Mouse (Mus musculus): ENCODE results near the gene Zbtb16. TPM values are rescaled to one million over a fixed set of nuclear protein-coding genes. Genes with fewer than 3 reads are reported as not detected.
A peak's percentile ranks its signal among the peaks of the same experiment; 100 is the strongest.

Gene Zbtb16
- 1.9 and 2.4 TPM in 2 replicates for polyA plus RNA-seq (2015; fragmentation: Nextera tagmentation; extraction: Ambion mirVana)

DNA sequence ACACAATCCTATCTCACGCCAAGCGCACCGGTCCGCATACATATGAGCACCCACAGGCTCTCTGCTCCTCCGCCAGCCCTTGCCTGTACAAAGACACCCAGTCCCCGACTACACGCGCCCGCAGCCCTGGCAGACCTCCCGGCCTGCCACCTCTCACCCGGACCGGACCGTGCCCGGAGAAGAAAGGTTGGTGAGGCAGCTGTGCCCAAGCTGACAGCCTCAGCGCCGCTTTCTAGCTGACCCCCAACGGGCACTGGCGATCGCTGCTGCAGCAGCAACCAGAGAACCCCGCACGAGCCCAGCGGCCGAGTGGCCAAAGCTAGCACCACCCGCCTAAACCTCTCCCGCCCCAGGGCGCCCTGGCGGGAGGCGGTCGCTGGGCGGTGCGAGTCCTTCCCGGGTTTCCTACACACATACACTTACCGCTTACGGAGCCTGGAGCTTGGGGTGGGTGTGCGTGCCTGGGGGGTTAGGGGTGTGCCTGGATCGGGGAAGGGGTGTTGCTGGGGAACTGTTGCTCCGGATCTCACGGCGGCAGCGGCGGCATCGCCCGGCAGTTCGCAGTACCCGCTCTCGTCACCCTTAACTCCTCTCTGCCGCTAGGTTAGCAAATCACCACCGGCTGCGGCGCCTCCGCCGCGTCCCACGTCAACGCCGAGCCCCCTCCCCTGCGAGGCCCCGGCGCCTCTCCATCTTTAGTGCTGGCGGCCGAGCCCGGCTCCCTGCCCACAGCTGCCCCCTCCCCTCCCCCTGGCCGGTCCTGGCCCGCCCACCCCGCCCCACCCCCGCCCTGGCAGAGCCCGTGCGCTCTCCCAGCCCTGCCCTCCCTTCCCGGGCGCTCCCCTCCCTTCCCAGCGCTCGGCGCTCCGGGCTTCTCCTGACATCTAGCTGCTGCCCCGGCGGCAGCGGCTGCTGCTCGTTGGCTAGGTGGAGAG, at the start of gene Zbtb16:
Zbtb16 (minus strand) TSS at position 592 of the 935 bp plus-strand sequence.
- H3K36me3 ChIP-seq (ENCODE audit: control insufficient read depth, insufficient read depth, low read length) = no peaks in the 10 kb centered on the region
- ATAC-seq = peak; percentile 87
- no peaks in the 10 kb centered on the region for H3K9me3 ChIP-seq (ENCODE audit: control insufficient read depth, low read length)
- H3K4me2 ChIP-seq (ENCODE audit: low read depth, low read length) = peak within 1 kb of the TSS; percentile 97
- H3K4me3 ChIP-seq (ENCODE audit: low read length) = peak within 1 kb of the TSS; percentile 59
- peaks cover 38% of the 10 kb centered on the region for H3K27me3 ChIP-seq (replicated peaks; ENCODE audit: control insufficient read depth, insufficient read depth, low read length)
- peaks cover 16% of the 10 kb centered on the region for H3K4me1 ChIP-seq (ENCODE audit: control insufficient read depth, insufficient read depth, low read length)
- under 1% methylated on average over 69 of the region's 78 CpGs for WGBS
- H3K27ac ChIP-seq (ENCODE audit: low read length) = no peak within 1 kb of the TSS
- H3K9ac ChIP-seq (ENCODE audit: low read depth, low read length) = peak within 1 kb of the TSS; percentile 64

DNA sequence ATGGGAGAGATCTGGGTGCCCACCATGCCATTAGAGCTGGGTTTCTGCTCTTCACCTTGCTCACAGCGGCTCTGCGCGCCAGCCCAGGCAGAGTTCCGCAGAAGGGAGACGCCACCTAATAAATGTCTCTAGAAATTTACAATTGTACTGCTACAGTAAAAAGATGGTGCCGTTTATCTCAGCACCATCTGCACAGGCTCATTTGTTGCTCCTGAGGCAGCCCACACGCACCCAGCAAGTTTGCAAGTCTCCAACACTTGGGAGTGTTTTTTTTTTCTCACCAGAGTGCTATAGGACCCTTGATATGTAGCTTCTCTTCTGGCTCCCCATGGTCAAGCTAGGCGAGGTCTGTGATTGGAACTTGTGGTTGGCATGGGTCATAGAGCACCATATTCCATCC, 36.9 kb upstream of the Zbtb16 start:
- H3K27ac ChIP-seq (ENCODE audit: low read length) = no peak overlapping the region
- no peaks in the 10 kb centered on the region for H3K9me3 ChIP-seq (ENCODE audit: control insufficient read depth, low read length)
- H3K4me3 ChIP-seq (ENCODE audit: low read length) = no peak overlapping the region
- WGBS = 73% methylated on average over 8 of the region's 8 CpGs
- ATAC-seq = no peak
- H3K9ac ChIP-seq (ENCODE audit: low read depth, low read length) = no peak overlapping the region
- no peak overlapping the region for H3K4me2 ChIP-seq (ENCODE audit: low read depth, low read length)
- H3K27me3 ChIP-seq (replicated peaks; ENCODE audit: control insufficient read depth, insufficient read depth, low read length) = no peaks in the 10 kb centered on the region
- no peaks in the 10 kb centered on the region for H3K4me1 ChIP-seq (ENCODE audit: control insufficient read depth, insufficient read depth, low read length)
- no peaks in the 10 kb centered on the region for H3K36me3 ChIP-seq (ENCODE audit: control insufficient read depth, insufficient read depth, low read length)

DNA sequence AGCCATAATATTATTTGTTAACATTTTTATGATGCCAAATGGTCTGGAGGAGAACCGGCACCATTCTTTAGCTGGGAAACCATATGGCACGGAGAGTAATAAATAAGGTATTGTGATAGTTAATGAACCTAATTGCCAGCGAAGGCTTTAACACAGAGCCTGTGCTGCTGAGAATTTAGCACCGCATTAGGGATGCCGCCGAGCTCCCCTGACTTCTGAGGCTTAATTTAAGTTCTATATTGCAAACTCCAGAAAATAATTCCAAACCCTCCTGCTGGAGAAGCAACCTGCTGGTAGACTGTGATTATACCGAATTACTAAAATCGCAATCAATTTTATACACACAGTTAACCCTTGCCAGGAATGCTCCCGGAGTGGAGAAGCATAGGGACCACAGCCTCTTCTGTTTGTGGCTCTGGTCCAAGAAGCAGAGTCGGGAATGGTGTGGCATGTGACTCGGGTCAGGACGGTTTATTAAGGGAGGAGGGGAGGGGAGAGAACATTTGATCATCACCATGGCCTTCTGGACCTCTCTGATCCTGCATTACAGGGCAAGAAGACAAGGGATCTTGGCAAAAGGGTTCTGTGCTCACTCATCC, 30.6 kb upstream of the Zbtb16 start:
- Histone ChIP-seq H3K4me2 (ENCODE audit: low read depth, low read length) (no peak overlapping the region), H3K9ac (ENCODE audit: low read depth, low read length) (no peak overlapping the region), H3K4me1 (ENCODE audit: control insufficient read depth, insufficient read depth, low read length) (0 out of 2 replicates have a peak, but pooled peaks cover 4% of the 10 kb centered on the region), H3K27me3 (replicated peaks; ENCODE audit: control insufficient read depth, insufficient read depth, low read length) (no peaks in the 10 kb centered on the region), H3K27ac (ENCODE audit: low read length) (no peak overlapping the region), H3K36me3 (ENCODE audit: control insufficient read depth, insufficient read depth, low read length) (no peaks in the 10 kb centered on the region), H3K4me3 (ENCODE audit: low read length) (no peak overlapping the region), H3K9me3 (ENCODE audit: control insufficient read depth, low read length) (no peaks in the 10 kb centered on the region)
- 61% methylated on average over 12 of the region's 12 CpGs for WGBS
- no peak for ATAC-seq

DNA sequence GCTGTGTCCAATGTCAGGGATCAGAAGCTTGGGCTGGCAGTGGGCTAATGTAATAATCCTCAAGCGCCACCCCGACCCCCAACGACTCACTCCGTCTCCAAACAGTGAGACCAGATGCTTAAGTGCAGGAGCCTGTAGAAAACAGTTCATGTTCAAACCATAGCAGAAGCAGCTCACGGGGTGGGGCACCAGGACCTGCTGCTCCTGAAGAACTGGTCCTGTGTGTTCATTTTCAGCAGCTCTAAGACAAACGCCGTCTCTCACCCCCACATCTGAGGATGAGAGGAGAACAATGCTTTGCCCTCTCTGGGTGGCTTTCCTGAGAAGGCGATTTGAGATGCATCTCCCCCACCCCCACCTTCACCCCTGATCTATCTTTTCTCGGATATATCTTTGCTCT, 29.2 kb upstream of the Zbtb16 start:
- no peak for ATAC-seq
- Histone ChIP-seq H3K36me3 (ENCODE audit: control insufficient read depth, insufficient read depth, low read length) (no peaks in the 10 kb centered on the region), H3K4me3 (ENCODE audit: low read length) (no peak overlapping the region), H3K4me2 (ENCODE audit: low read depth, low read length) (no peak overlapping the region), H3K4me1 (ENCODE audit: control insufficient read depth, insufficient read depth, low read length) (0 out of 2 replicates have a peak, but pooled peaks cover 4% of the 10 kb centered on the region), H3K9ac (ENCODE audit: low read depth, low read length) (no peak overlapping the region), H3K9me3 (ENCODE audit: control insufficient read depth, low read length) (no peaks in the 10 kb centered on the region), H3K27me3 (replicated peaks; ENCODE audit: control insufficient read depth, insufficient read depth, low read length) (no peaks in the 10 kb centered on the region), H3K27ac (ENCODE audit: low read length) (no peak overlapping the region)
- WGBS = 40% methylated on average over 9 of the region's 9 CpGs

DNA sequence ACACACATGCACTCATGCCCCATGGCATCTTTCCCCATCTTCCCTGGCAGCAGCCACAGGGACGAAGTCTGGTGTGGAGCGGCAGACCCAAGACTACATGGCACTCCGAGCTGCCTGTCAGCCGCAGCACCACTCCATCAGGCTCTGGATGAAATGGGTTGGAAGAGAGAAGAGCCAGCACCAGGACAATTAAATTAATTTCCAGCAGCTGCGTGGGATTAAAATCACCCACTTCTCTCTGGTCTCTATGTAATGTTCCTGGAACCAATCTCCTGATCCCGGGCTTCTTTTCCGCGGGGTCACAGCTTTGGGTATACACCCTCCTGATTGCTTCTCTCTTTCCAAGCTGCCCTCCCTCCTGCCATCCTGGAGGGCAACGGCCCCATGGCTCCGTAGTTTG, 25.5 kb upstream of the Zbtb16 start:
- H3K27me3 ChIP-seq (replicated peaks; ENCODE audit: control insufficient read depth, insufficient read depth, low read length) = no peaks in the 10 kb centered on the region
- H3K4me2 ChIP-seq (ENCODE audit: low read depth, low read length) = no peak overlapping the region
- 86% methylated on average over 10 of the region's 10 CpGs for whole genome bisulfite sequencing
- no peak overlapping the region for H3K27ac ChIP-seq (ENCODE audit: low read length)
- no peak overlapping the region for H3K4me3 ChIP-seq (ENCODE audit: low read length)
- no peaks in the 10 kb centered on the region for H3K9me3 ChIP-seq (ENCODE audit: control insufficient read depth, low read length)
- no peaks in the 10 kb centered on the region for H3K4me1 ChIP-seq (ENCODE audit: control insufficient read depth, insufficient read depth, low read length)
- ATAC-seq = no peak
- no peaks in the 10 kb centered on the region for H3K36me3 ChIP-seq (ENCODE audit: control insufficient read depth, insufficient read depth, low read length)
- H3K9ac ChIP-seq (ENCODE audit: low read depth, low read length) = no peak overlapping the region

DNA sequence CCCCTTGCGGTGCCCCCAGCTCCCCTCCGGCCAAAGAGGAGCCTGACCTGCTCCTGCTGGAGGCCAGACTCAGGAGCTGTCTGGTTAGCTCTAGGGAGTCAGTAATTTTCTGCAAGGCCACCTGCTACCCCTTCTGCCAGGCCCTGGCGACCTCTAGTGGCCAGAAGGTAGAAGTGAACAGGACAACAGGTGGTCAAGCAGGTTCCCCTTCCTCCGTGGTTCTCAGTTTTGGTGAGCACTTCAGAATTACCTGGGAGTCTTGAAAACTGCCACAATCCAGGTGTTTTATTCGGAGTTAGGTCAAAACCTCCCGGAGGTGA, 24.5 kb upstream of the Zbtb16 start:
- no peak overlapping the region for H3K9ac ChIP-seq (ENCODE audit: low read depth, low read length)
- WGBS = 2% methylated on average over 6 of the region's 6 CpGs
- H3K9me3 ChIP-seq (ENCODE audit: control insufficient read depth, low read length) = no peaks in the 10 kb centered on the region
- H3K4me2 ChIP-seq (ENCODE audit: low read depth, low read length) = no peak overlapping the region
- H3K4me1 ChIP-seq (ENCODE audit: control insufficient read depth, insufficient read depth, low read length) = no peaks in the 10 kb centered on the region
- no peaks in the 10 kb centered on the region for H3K27me3 ChIP-seq (replicated peaks; ENCODE audit: control insufficient read depth, insufficient read depth, low read length)
- ATAC-seq = peak; percentile 48
- no peaks in the 10 kb centered on the region for H3K36me3 ChIP-seq (ENCODE audit: control insufficient read depth, insufficient read depth, low read length)
- no peak overlapping the region for H3K27ac ChIP-seq (ENCODE audit: low read length)
- no peak overlapping the region for H3K4me3 ChIP-seq (ENCODE audit: low read length)

DNA sequence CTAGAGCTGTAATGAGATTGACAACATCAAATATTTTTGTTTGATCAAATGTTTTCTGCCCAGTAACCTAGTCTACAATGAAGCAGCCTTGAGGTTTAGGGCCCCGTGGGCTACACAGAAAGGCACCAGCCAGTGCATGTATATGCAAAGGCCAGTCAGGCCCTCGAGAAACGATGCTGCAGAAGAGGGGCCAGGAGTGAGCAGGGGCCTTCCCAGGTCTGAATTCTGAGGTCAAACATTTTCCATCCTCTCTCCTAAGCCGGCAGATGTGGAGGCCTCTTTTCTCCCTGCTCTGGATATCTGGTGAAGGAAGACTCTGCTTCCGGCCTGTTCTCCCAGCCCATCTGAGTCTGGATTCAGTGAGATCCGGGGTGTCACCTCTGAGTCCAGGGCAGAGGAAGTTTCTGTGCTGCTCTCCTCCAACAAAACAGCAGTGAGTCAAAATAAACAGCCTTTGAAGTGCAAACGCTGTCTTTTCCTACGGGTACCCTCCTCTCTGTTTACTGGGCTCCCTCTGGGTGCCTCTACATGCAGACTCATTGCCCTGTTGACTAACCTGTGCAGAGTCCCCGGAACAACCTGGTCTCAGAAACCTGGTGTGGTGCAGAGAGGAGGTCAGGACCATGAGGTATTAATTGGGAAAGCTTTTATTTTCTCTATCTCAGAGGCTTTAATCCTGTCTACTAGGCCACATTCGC, 24.0 kb upstream of the Zbtb16 start:
- H3K36me3 ChIP-seq (ENCODE audit: control insufficient read depth, insufficient read depth, low read length) = no peaks in the 10 kb centered on the region
- H3K9me3 ChIP-seq (ENCODE audit: control insufficient read depth, low read length) = no peaks in the 10 kb centered on the region
- H3K4me3 ChIP-seq (ENCODE audit: low read length) = no peak overlapping the region
- no peaks in the 10 kb centered on the region for H3K27me3 ChIP-seq (replicated peaks; ENCODE audit: control insufficient read depth, insufficient read depth, low read length)
- no peaks in the 10 kb centered on the region for H3K4me1 ChIP-seq (ENCODE audit: control insufficient read depth, insufficient read depth, low read length)
- H3K9ac ChIP-seq (ENCODE audit: low read depth, low read length) = no peak overlapping the region
- no peak overlapping the region for H3K27ac ChIP-seq (ENCODE audit: low read length)
- ATAC-seq = peak; percentile 21; the same call in 1 of the 2 replicates
- H3K4me2 ChIP-seq (ENCODE audit: low read depth, low read length) = no peak overlapping the region
- 26% methylated on average over 10 of the region's 10 CpGs for WGBS

DNA sequence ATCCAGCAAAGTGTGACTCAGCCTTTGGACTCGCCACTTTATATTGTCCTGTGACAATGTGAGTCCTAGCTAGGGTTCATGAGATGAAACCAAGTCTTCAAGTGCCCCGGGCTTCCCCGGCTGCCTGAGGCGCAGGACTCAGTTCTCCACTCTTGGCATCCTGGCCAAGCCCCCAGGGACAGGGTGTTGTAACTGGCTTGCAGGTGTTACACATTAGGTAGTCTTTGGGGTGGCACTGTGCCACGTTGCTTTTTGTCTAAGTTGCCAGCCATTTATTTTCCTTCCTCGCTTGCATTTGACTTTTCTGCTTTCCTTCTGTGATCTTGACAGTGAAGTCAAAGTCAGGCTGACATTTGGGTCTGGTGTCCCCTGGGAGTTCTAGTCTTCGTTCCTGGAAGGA, 21.9 kb upstream of the Zbtb16 start:
- H3K4me2 ChIP-seq (ENCODE audit: low read depth, low read length) = no peak overlapping the region
- H3K36me3 ChIP-seq (ENCODE audit: control insufficient read depth, insufficient read depth, low read length) = no peaks in the 10 kb centered on the region
- H3K27me3 ChIP-seq (replicated peaks; ENCODE audit: control insufficient read depth, insufficient read depth, low read length) = no peaks in the 10 kb centered on the region
- H3K9me3 ChIP-seq (ENCODE audit: control insufficient read depth, low read length) = no peaks in the 10 kb centered on the region
- no peak for ATAC-seq
- H3K4me3 ChIP-seq (ENCODE audit: low read length) = no peak overlapping the region
- 76% methylated on average over 7 of the region's 7 CpGs for WGBS
- no peak overlapping the region for H3K9ac ChIP-seq (ENCODE audit: low read depth, low read length)
- no peak overlapping the region for H3K27ac ChIP-seq (ENCODE audit: low read length)
- no peaks in the 10 kb centered on the region for H3K4me1 ChIP-seq (ENCODE audit: control insufficient read depth, insufficient read depth, low read length)

DNA sequence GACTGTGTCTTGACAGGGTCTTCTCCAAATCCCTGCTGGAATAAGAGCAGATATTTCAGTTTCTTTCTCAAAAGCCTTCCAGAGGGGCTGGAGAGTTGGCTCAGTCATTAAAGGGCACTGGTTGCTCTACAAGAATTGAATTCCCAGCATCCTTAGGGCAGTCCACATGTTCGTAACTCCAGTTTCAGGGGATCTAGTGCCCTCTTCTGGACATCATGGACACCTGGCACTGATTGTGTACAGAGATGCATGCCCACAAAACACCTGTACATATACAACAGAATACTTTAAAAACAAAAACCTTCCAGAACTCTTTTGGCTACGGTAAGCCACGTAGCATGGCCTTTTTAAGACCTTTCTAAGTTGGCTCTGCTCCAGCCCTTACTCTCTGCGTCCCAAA, 20.2 kb upstream of the Zbtb16 start:
- WGBS = 80% methylated on average over 4 of the region's 4 CpGs
- H3K9me3 ChIP-seq (ENCODE audit: control insufficient read depth, low read length) = no peaks in the 10 kb centered on the region

More for the DNA sequence above, 20.2 kb upstream of the Zbtb16 start:
- Histone ChIP-seq H3K4me3 (ENCODE audit: low read length) (no peak overlapping the region), H3K4me1 (ENCODE audit: control insufficient read depth, insufficient read depth, low read length) (no peaks in the 10 kb centered on the region), H3K4me2 (ENCODE audit: low read depth, low read length) (no peak overlapping the region), H3K36me3 (ENCODE audit: control insufficient read depth, insufficient read depth, low read length) (no peaks in the 10 kb centered on the region), H3K27ac (ENCODE audit: low read length) (no peak overlapping the region), H3K9ac (ENCODE audit: low read depth, low read length) (no peak overlapping the region), H3K27me3 (replicated peaks; ENCODE audit: control insufficient read depth, insufficient read depth, low read length) (no peaks in the 10 kb centered on the region)
- ATAC-seq = no peak
